Mouse (Mus musculus): ENCODE measurements around the gene Ms4a4d. TPM values are rescaled to one million over a fixed set of nuclear protein-coding genes. Genes with fewer than 3 reads are reported as not detected.

The Ms4a4d gene
- polyA plus RNA-seq, 1 experiment, result 45.9 TPM

- no peak for DNase-seq (ENCODE audit: low spot score)
These were observed 38.4 kb downstream of the Ms4a4d start for GRCm38 (mm10) chr19:11574965-11575364.

DNA sequence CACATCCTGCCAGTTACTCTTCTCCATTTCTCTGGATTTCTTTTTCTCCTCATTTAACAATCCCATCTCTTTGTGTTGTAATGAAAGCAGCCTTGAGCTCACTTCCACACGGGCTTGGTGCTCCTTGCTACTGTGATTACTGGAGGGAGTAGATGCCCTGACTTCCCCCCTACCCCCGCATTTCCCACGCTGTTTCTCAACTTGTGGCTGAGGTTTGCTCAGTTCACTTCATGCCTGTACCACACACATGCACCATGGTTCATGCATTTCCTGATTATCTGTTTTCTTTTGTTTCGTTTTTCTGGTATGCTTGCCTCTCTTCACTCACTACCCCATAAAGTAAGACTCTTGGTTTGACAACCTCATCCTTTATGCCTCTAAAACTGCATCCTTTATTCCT, 52.6 kb downstream of the Ms4a4d start:
- DNase-seq (ENCODE audit: low spot score), result no peak

- DNase-seq (ENCODE audit: low spot score), result no peak
These were observed 53.4 kb downstream of the Ms4a4d start for GRCm38 (mm10) chr19:11589891-11590449.

DNA sequence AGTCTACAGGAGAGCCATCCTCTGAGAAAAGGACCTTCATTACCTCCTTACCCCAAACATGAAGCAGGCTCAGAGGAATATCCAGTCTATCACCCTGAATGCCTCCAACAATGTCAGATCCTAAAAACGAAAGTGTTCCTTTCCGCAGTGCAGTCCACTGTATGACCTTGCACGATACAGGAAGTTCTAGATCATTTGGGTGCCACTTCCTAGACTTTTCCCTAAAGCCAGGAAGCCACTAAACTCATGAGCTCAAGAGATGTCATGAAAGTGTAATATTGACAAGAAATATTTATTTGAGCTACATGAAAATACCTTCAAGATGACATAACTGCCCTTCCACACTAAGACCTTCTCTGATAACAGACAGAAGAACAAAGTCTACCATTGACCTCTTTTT, 64.7 kb downstream of the Ms4a4d start:
- no peak for DNase-seq (ENCODE audit: low spot score)

DNA sequence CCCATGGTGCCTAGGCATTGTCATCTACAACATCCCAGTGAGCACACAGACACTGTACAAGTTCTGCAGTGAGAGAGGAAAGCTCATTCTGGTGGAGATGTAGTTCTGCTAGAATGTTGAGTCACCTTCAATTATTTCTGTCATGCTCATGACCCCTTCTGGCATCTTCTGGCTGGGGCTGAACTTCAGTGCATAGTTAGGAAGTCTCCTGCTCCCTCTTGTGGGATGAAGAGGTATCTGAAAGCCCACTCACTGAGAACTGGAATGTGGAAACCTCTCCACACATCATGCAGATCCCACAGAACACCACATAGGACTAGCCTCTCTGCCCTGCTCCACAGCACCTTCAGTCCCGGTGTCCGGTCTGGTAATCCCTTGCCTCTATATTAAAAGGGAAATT, 65.4 kb downstream of the Ms4a4d start:
- DNase-seq (ENCODE audit: low spot score), result no peak

DNA sequence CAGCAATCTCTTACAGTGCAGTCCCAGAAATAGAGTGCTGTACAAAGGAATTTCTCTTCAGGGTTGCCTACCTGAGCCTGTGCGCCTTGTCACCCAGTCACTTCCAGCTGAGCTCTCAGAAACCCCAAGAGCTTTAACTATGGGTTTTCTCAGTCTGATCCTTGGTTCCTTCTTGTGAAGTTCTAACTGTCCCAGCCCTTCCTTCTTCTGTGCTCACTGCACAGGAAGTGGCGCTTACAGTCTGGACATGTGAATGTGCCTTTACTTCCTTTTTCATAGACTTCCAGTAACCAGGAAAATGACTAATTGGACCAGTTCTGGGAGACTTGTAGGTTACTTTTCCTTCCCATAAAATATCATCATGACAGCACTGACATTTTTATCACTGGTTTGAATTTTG, 68.0 kb downstream of the Ms4a4d start, which contains the start of gene Ms4a6d:
Ms4a6d (minus strand) TSS at position 247 of the 400 bp plus-strand sequence.
- DNase-seq (ENCODE audit: low spot score), result no peak

Other genes with a start within 250 kb of the Ms4a4d start
- gene Ms4a14, start 222.3 kb upstream of the Ms4a4d start, polyA plus RNA-seq (2012; rRNA removed), result 1.6 and 2.0 TPM in 2 replicates
- 11.5 and 16.8 TPM in 2 replicates for gene Ms4a7, start 200.7 kb upstream of the Ms4a4d start, polyA plus RNA-seq (2012; rRNA removed)
- gene Ms4a4a, start 161.3 kb upstream of the Ms4a4d start, polyA plus RNA-seq (2012; rRNA removed), result 3.4 and 3.8 TPM in 2 replicates
- 1.5 and 2.5 TPM in 2 replicates for gene Ms4a4c, start 132.0 kb upstream of the Ms4a4d start, polyA plus RNA-seq (2012; rRNA removed)
- 5.0 TPM in 2 replicates for gene Ms4a4b, start 93.2 kb upstream of the Ms4a4d start, polyA plus RNA-seq (2012; rRNA removed)
- gene Ms4a6c, start 67.4 kb upstream of the Ms4a4d start, polyA plus RNA-seq (2012; rRNA removed), result 12.8 and 13.3 TPM in 2 replicates
- gene Gm8369, start 50.9 kb upstream of the Ms4a4d start, polyA plus RNA-seq (2012; rRNA removed), result 0.69 and 0.70 TPM in 2 replicates
- gene Ms4a6b, start 20.3 kb upstream of the Ms4a4d start, polyA plus RNA-seq (2012; rRNA removed), result 9.2 and 14.0 TPM in 2 replicates
- 5.2 and 6.5 TPM in 2 replicates for gene Ms4a6d, start 68.0 kb downstream of the Ms4a4d start, polyA plus RNA-seq (2012; rRNA removed)
- gene Ms4a2, start 86.9 kb downstream of the Ms4a4d start, polyA plus RNA-seq (2012; rRNA removed), result 0.19 and 0.21 TPM in 2 replicates
- not detected in 2 replicates for gene Ms4a3, start 104.0 kb downstream of the Ms4a4d start, polyA plus RNA-seq (2012; rRNA removed)
- gene Oosp2, start 123.8 kb downstream of the Ms4a4d start, polyA plus RNA-seq (2012; rRNA removed), result not detected in 2 replicates
- gene Oosp1, start 154.3 kb downstream of the Ms4a4d start, polyA plus RNA-seq (2012; rRNA removed), result not detected in 2 replicates
- gene Oosp3, start 160.3 kb downstream of the Ms4a4d start, polyA plus RNA-seq (2012; rRNA removed), result not detected in 2 replicates
- not detected in 2 replicates for gene Gif, start 210.8 kb downstream of the Ms4a4d start, polyA plus RNA-seq (2012; rRNA removed)
- 32.9 and 33.0 TPM in 2 replicates for gene Mrpl16, start 233.6 kb downstream of the Ms4a4d start, polyA plus RNA-seq (2012; rRNA removed)

Data from urinary bladder, adult 2 months (tissue).